Mouse (Mus musculus) liver, adult 2 months (tissue): ENCODE measurements at regions not wholly inside any gene's neighbourhood (a gene's known extent, or its start where the extent isn't known, plus 50 kb on each side); places are given as distances from the start of the nearest gene placed in this dataset.

ENCODE experiments used
- CTCF ChIP-seq: fragments of 200-500 bp; IDR thresholded peaks from 2 replicates; pipeline ENCODE4 v1.5.1; 2011; ENCODE audit warnings: low read depth, low read length, control low read depth
- POLR2A ChIP-seq: fragments of 200-500 bp; IDR thresholded peaks from 2 replicates; pipeline ENCODE4 v1.6.1; 2011; ENCODE audit warnings: low read length, control low read depth; ENCODE audit not compliant: insufficient read depth; ENCODE audit errors: extremely low read depth

DNA sequence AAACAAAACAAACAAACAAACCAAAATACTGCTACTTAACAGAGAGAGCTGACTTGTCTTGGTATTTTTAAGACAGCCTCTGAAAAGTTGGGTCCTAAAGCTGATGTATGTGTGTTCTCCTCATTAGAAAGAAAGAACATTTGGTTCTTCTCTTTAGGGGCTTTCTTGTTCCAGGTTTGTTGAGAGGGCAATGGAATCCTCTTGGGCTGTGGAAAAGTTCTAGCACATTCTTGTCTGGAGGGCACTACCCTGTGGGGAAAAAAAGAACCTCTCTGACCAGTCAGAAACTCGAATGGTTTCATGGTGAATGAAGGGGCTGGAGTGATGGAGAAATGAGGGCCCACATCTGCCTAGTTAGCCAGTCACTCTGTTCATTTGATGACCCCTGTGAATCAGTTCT lies 1874.5 kb upstream of the Lrrc6 start:
- no peak for TF ChIP-seq CTCF
- TF ChIP-seq POLR2A, result no peak
